Mouse (Mus musculus) liver, postnatal 0 days (tissue): ENCODE measurements around the gene Ankrd63. TPM values are rescaled to one million over a fixed set of nuclear protein-coding genes. Genes with fewer than 3 reads are reported as not detected.

Experiments used
- ATAC-seq: fragments of 200-750 bp; cut with Nextera tagmentation; 2 replicates; pipeline ENCODE4 v1.8.0; 2017; ENCODE audit warnings: mild to moderate bottlenecking, moderate library complexity
- DNase-seq: peaks from one replicate; pipeline ENCODE4 v3.0.0-alpha.2; 2016
- H3K27ac ChIP-seq: fragments of 300-500 bp; sonication (generic); 2 replicates; pipeline ENCODE4 v1.5.1; 2014; ENCODE audit warnings: antibody characterized with exemption, moderate library complexity, mild to moderate bottlenecking, low read depth
- H3K27me3 ChIP-seq: fragments of 300-500 bp; sonication (generic); 2 replicates; pipeline ENCODE4 v1.6.1; 2014; ENCODE audit warnings: low read length, control low read depth, mixed read lengths; ENCODE audit not compliant: insufficient read depth
- H3K36me3 ChIP-seq: fragments of 300-500 bp; sonication (generic); replicated peaks from 2 replicates; pipeline ENCODE4 v1.6.1; 2014; ENCODE audit warnings: mild to moderate bottlenecking, control low read depth, low read length, moderate library complexity, mixed read lengths; ENCODE audit not compliant: insufficient read depth
- H3K4me1 ChIP-seq: fragments of 300-500 bp; sonication (generic); 2 replicates; pipeline ENCODE4 v1.6.1; 2014; ENCODE audit warnings: antibody characterized with exemption, mild to moderate bottlenecking, control low read depth; ENCODE audit not compliant: insufficient read depth
- H3K4me2 ChIP-seq: fragments of 300-500 bp; sonication (generic); 2 replicates; pipeline ENCODE4 v1.6.1; 2014; ENCODE audit warnings: low read depth, mild to moderate bottlenecking, low read length, moderate library complexity, mixed read lengths
- H3K4me3 ChIP-seq: fragments of 300-500 bp; sonication (generic); 2 replicates; pipeline ENCODE4 v1.5.1; 2014; ENCODE audit warnings: low read depth, low read length
- H3K9ac ChIP-seq: fragments of 300-500 bp; sonication (generic); replicated peaks from 2 replicates; pipeline ENCODE4 v1.6.1; 2014; ENCODE audit warnings: mild to moderate bottlenecking, moderate library complexity
- H3K9me3 ChIP-seq: fragments of 300-500 bp; sonication (generic); 2 replicates; pipeline ENCODE4 v1.6.1; 2016; ENCODE audit warnings: mild to moderate bottlenecking, control low read depth, low read length, mixed read lengths
- CTCF ChIP-seq: sonication (generic); IDR thresholded peaks from 2 replicates; pipeline ENCODE4 v1.5.1; 2016; ENCODE audit warnings: antibody characterized with exemption, low read depth
- EP300 ChIP-seq: IDR thresholded peaks from 2 replicates; pipeline ENCODE4 v1.6.1; 2016; ENCODE audit warnings: antibody characterized with exemption, low read depth, mild to moderate bottlenecking
- WGBS: fragments of 180-500 bp; shearing (Covaris S2); extraction: QIAGEN DNeasy Blood & Tissue Kit; methylation state at CpG from one replicate; pipeline ENCODE4 v1.1.7; 2014; ENCODE audit not compliant: insufficient replicate concordance; 5-methylcytosine and 5-hydroxymethylcytosine counted together
- polyA plus RNA-seq: library from polyadenylated mRNA; unstranded; fragments of >200 nt; fragmentation: Nextera tagmentation; extraction: Ambion mirVana; gene quantifications from 2 replicates; pipeline ENCODE4 v1.2.1, GENCODE M21; 2015

Gene Ankrd63
- polyA plus RNA-seq, 1 experiment from 2014 or later, result 0.02 TPM

DNA sequence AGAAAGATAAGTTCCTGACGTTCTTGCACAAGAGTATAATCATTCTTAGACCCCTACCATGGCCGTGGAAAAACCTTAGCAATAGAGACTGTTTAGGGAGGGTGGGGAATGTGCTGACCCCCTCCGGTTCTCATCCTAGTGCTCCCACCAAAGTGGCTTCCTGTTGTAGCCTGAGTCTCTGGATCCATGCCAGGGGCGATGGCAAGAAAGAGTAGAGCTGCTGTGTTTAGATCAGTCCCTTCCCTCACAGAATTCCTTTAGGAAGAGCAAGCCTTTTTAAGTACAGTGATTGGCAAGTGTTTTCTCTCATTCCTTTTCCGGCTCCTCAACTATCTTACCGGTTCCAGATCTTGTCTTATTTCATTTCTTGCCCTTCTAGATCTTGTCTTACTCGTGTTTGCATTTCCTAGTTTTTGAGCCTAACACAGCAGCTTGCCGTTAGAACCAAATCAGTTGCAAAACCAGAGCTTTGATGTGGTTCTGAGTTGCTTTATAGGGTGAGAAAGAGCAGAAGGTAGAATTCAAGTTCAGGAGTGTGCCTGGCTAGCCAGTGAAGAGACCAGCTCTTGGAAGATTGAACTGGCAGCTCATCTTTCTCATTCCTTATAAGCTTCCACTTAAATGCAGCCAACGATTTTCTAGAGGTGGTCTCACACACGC, 43.7 kb upstream of the Ankrd63 start:
- peaks cover 6% of the 10 kb centered on the region for H3K27me3 ChIP-seq

DNA sequence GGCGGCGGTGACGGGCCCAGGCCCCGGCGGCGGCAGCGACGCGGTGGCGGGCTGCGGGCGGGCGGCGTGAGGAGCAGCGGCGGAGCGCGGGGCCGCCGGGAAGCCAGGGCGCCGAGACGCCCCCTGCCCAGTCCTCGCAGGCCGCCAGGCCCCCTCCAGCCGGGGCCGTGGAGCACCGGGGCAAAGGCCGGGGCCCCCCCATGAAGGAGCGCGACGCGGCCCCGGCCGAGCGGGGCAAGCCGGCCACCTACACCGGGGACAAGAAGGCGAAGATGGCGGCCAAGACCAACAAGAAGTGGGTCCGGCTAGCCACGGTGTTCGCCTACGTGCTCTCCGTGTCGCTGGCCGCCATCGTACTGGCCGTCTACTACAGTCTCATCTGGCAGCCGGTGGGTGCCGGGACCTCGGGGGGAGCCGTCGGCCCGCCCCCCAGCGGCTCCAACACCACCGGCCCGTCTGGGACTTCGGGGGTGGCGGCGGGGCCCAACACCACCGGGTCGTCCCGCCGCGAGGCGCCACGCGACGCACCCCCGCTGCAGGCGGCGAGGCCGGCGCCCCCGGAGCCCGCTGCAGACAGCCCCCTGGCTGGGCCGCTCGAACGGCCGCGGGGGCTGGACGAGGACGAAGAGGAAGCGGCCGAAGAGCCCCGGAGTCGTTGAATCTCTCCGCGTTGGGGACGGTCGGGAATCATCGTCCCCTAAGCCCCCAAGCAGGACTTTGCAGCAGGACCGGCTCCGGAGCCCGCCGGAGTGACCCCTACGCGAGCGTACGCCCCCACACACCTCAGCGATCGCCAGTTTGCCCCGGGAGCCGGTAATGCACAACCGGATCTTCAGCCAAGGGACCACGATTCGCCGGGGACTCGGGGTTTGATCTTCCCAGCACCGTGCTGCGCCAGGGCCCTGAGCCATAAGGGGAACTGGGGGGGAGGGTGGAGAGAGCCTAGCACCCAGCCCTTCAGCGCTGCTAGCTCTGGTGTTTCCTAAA, 42.4 kb upstream of the Ankrd63 start:
- Histone ChIP-seq H3K4me3 (peak overlapping the region; percentile 87), H3K9me3 (no peaks in the 10 kb centered on the region), H3K4me1 (peaks cover 26% of the 10 kb centered on the region), H3K27me3 (peaks cover 6% of the 10 kb centered on the region), H3K9ac (peak overlapping the region; percentile 93), H3K4me2 (peak overlapping the region; percentile 100), H3K27ac (peak overlapping the region; percentile 78), H3K36me3 (peaks cover 12% of the 10 kb centered on the region)
- under 1% methylated on average over 103 of the region's 113 CpGs for WGBS
- peak; percentile 66 for ATAC-seq
- TF ChIP-seq EP300 (no peak), CTCF (no peak)
- peak; percentile 59 for DNase-seq

More for the DNA sequence above, 43.7 kb upstream of the Ankrd63 start:
- peak overlapping the region; percentile 87 for H3K4me3 ChIP-seq
- 0 out of 2 replicates have a peak overlapping the region, but pooled peaks have one; percentile 1 for H3K27ac ChIP-seq
- 36% methylated on average over 10 of the region's 10 CpGs for WGBS
- no peaks in the 10 kb centered on the region for H3K9me3 ChIP-seq
- ATAC-seq (no peak), DNase-seq (peak; percentile 33)
- TF ChIP-seq EP300 (no peak), CTCF (no peak)
- peak overlapping the region; percentile 93 for H3K9ac ChIP-seq
- H3K4me2 ChIP-seq, result peak overlapping the region; percentile 100
- H3K4me1 ChIP-seq, result peaks cover 35% of the 10 kb centered on the region
- peaks cover 12% of the 10 kb centered on the region for H3K36me3 ChIP-seq

DNA sequence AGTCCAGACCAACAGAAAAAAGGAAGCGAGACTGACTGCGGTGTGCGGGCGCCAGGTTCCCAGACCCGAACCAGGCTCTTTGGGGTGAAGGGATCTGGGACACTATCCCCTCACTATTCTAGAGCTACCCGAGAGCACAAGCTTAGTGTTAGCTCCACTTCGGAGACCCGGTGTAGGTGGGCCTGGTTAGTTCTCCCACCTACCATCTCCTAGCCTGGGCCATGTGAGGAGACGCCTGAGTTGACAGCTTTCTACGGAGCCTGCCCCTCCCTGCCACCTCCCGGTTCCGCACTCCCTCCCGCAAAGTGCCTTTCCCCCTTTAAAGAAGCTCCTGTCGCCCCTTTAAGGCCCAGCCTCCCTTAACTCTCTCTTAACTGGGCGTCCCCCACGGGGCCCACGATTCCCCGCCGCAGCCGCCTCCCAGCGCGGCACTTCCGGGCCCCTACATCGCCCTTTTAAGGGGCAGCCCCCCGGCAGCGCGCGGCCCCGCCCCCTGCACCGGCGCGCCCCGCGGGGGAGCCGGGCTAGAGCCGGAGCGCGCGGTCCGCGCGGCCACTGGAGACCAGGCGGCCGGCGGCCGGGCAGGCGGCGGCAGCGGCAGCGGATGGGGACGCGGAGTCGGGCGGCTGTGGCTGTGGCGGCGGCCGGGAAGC, 41.6 kb upstream of the Ankrd63 start, which contains the start of gene Inafm2:
Inafm2 (plus strand) TSS at position 527 of the 653 bp plus-strand sequence.
- no peaks in the 10 kb centered on the region for H3K9me3 ChIP-seq
- 1% methylated on average over 46 of the region's 57 CpGs for WGBS
- peaks cover 6% of the 10 kb centered on the region for H3K27me3 ChIP-seq
- peaks cover 10% of the 10 kb centered on the region for H3K36me3 ChIP-seq
- ATAC-seq (peak; percentile 91), DNase-seq (peak; percentile 90)
- peak within 1 kb of the TSS; percentile 100 for H3K4me2 ChIP-seq
- H3K27ac ChIP-seq, result peak within 1 kb of the TSS; percentile 78
- H3K4me3 ChIP-seq, result peak within 1 kb of the TSS; percentile 87
- peaks cover 22% of the 10 kb centered on the region for H3K4me1 ChIP-seq
- peak within 1 kb of the TSS; percentile 93 for H3K9ac ChIP-seq
- no peak for TF ChIP-seq EP300
- 0 out of 2 replicates have a peak, but pooled peaks have one; percentile 4 for TF ChIP-seq CTCF

DNA sequence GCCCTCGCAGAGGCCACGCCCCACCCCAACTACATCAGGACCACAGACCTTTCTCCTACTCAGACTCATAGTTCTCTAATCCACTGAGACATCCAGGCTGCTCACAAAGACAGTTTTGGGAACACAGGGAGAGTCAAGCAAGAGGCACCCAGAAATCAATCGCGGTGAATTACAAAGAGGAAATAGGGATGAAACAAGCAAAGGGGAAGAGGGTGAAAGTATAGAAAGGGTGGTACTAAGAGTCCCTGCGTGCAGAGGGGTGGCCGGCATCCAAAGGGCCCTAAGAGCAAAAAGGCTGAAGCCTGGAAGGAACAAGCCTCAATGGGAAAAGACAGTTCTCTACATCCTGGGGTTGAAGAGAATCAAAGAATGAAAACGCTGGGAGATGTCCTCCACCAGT, 40.9 kb upstream of the Ankrd63 start:
- Histone ChIP-seq H3K9me3 (no peaks in the 10 kb centered on the region), H3K27ac (no peak overlapping the region), H3K4me2 (peak overlapping the region; percentile 100), H3K36me3 (peaks cover 7% of the 10 kb centered on the region; the same call in 1 of the 2 replicates), H3K4me3 (peak overlapping the region; percentile 87; the same call in 1 of the 2 replicates), H3K9ac (no peak overlapping the region), H3K27me3 (peaks cover 6% of the 10 kb centered on the region), H3K4me1 (peaks cover 20% of the 10 kb centered on the region)
- WGBS, result 14% methylated on average over 7 of the region's 7 CpGs
- ATAC-seq, result no peak
- DNase-seq, result no peak
- TF ChIP-seq CTCF, result no peak

DNA sequence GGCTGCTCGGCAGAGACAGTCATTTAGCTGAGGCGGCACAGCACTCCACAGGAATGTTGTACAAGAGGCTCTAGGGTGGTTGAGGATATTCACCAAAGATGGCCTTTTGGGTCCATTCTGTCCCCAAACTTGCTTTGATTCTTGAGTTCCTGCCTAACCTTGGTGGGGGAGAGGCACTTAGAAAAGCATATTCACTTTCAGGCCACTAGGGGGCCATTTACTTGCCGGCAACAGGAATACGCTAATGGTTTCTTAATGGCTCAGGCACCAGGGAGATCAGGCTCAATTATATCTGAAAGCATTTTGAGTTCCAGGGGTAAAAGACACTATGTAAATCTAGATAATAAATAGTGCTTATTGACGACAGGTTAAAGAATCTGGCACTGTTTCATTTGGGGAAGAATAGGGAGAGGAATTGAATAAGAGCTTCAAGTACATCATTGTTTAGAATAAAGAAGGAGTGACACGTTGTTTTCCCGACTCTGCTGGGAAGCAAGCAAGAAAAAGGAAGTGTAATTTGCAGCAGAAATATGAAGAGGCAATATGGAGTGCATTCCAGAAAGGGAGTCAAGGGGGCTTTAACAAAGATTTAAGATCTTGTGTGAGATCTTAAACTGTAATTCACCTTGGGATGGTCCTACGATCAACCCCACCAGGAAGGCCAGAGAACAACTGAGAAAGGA, 39.6 kb upstream of the Ankrd63 start:
- TF ChIP-seq CTCF, result peak; percentile 94
- no peak for TF ChIP-seq EP300
- no peak for ATAC-seq

More for the DNA sequence above, 39.6 kb upstream of the Ankrd63 start:
- Histone ChIP-seq H3K4me1 (peaks cover 20% of the 10 kb centered on the region), H3K4me2 (no peak overlapping the region), H3K36me3 (no peaks in the 10 kb centered on the region; the same call in 1 of the 2 replicates), H3K4me3 (no peak overlapping the region), H3K27me3 (peaks cover 6% of the 10 kb centered on the region), H3K9ac (no peak overlapping the region), H3K9me3 (no peaks in the 10 kb centered on the region), H3K27ac (no peak overlapping the region)
- DNase-seq, result no peak
- 23% methylated on average over 8 of the region's 8 CpGs for WGBS
